In genomic region chr1:20889677-20890403, GRCm38 (mm10) we compare ENCODE assay signal across 8 mouse cellular contexts. TPM values are rescaled to one million over a fixed set of nuclear protein-coding genes. Genes with fewer than 3 reads are reported as not detected.
DNase-seq lines count a peak whose midpoint lies in the region; ATAC-seq and TF ChIP-seq lines count a peak whose summit lies in the region.

No protein-coding gene starts in this region.

- peak; percentile 28 for ATAC-seq in limb, embryonic 13.5 days (ENCODE audit: low FRiP score, low read depth)
- ATAC-seq in stomach, embryonic 16.5 days (ENCODE audit: insufficient read depth, low FRiP score) = no peak

- H3K27me3 ChIP-seq in cerebellum, adult 2 months (ENCODE audit: control insufficient read depth, insufficient read depth, low read length) = no peaks in the 10 kb centered on the region
- no peaks in the 10 kb centered on the region for H3K27me3 ChIP-seq in testis, adult 2 months (ENCODE audit: control insufficient read depth, insufficient read depth, low read length)
- H3K27me3 ChIP-seq in limb, embryonic 13.5 days = no peaks in the 10 kb centered on the region
- H3K27me3 ChIP-seq in stomach, embryonic 16.5 days (ENCODE audit: control insufficient read depth, insufficient read depth, low read length) = no peaks in the 10 kb centered on the region

- peak overlapping the region; percentile 76 for H3K9ac ChIP-seq in limb, embryonic 13.5 days
- peak overlapping the region; percentile 85 for H3K9ac ChIP-seq in stomach, embryonic 16.5 days (ENCODE audit: low read length)

- H3K36me3 ChIP-seq in testis, adult 2 months (ENCODE audit: control insufficient read depth, insufficient read depth, low read length) = no peaks in the 10 kb centered on the region
- H3K36me3 ChIP-seq in limb, embryonic 13.5 days = no peaks in the 10 kb centered on the region
- no peaks in the 10 kb centered on the region for H3K36me3 ChIP-seq in stomach, embryonic 16.5 days (ENCODE audit: control insufficient read depth, insufficient read depth, low read length)

- H3K9me3 ChIP-seq in limb, embryonic 13.5 days = no peaks in the 10 kb centered on the region
- H3K9me3 ChIP-seq in stomach, embryonic 16.5 days (replicated peaks; ENCODE audit: control insufficient read depth, low read length) = no peaks in the 10 kb centered on the region

- TF ChIP-seq POLR2A in cerebellum, adult 2 months (IDR thresholded peaks at IDR 0.05; ENCODE audit: borderline replicate concordance, insufficient read depth, low read length) = no peak
- TF ChIP-seq POLR2A in testis, adult 2 months (IDR thresholded peaks at IDR 0.05; ENCODE audit: control insufficient read depth, low read depth, low read length) = no peak

- H3K4me1 ChIP-seq in cerebellum, adult 2 months (ENCODE audit: control insufficient read depth, insufficient read depth, low read length) = peaks cover 4% of the 10 kb centered on the region; the same call in 1 of the 2 replicates
- peaks cover 2% of the 10 kb centered on the region; the same call in 1 of the 2 replicates for H3K4me1 ChIP-seq in testis, adult 2 months (ENCODE audit: control insufficient read depth, insufficient read depth, low read length)
- peaks cover 14% of the 10 kb centered on the region for H3K4me1 ChIP-seq in limb, embryonic 13.5 days
- peaks cover 12% of the 10 kb centered on the region; the same call in 1 of the 2 replicates for H3K4me1 ChIP-seq in stomach, embryonic 16.5 days (ENCODE audit: control insufficient read depth, insufficient read depth, low read length)

- 12% methylated on average over 16 of the region's 16 CpGs for WGBS in cerebellum, adult 2 months
- 24% methylated on average over 16 of the region's 16 CpGs for WGBS in limb, embryonic 13.5 days
- WGBS in stomach, embryonic 16.5 days = 26% methylated on average over 16 of the region's 16 CpGs

- peak overlapping the region; percentile 88 for H3K4me3 ChIP-seq in cerebellum, adult 2 months (replicated peaks; ENCODE audit: insufficient read depth, low read depth, low read length)
- peak overlapping the region; percentile 70 for H3K4me3 ChIP-seq in testis, adult 2 months (ENCODE audit: control insufficient read depth, low read depth, low read length)
- H3K4me3 ChIP-seq in limb, embryonic 13.5 days = peak overlapping the region; percentile 68
- H3K4me3 ChIP-seq in stomach, embryonic 16.5 days (replicated peaks; ENCODE audit: low read length) = peak overlapping the region; percentile 86

- TF ChIP-seq CTCF in cerebellum, adult 2 months (IDR thresholded peaks at IDR 0.05; ENCODE audit: borderline replicate concordance, insufficient read depth, low read depth, low read length) = no peak
- TF ChIP-seq CTCF in testis, adult 2 months (IDR thresholded peaks at IDR 0.05; ENCODE audit: control insufficient read depth, insufficient read depth, insufficient replicate concordance, low read depth, low read length) = no peak

- no peak for DNase-seq in cerebellum, adult 2 months
- DNase-seq in cerebellum, adult 11 months = no peak
- DNase-seq in testis, postnatal 14 days (ENCODE audit: low spot score) = no peak
- no peak for DNase-seq in layer of hippocampus, postnatal 10 days (ENCODE audit: low spot score in 2 of 2)
- no peak for DNase-seq in urinary bladder, postnatal 10 days (ENCODE audit: low spot score)

- peak overlapping the region; percentile 93 for H3K4me2 ChIP-seq in limb, embryonic 13.5 days (replicated peaks)
- peak overlapping the region; percentile 87 for H3K4me2 ChIP-seq in stomach, embryonic 16.5 days (ENCODE audit: low read depth, low read length)

- H3K27ac ChIP-seq in cerebellum, adult 2 months (ENCODE audit: insufficient read depth, low read length) = peak overlapping the region; percentile 84
- H3K27ac ChIP-seq in testis, adult 2 months (ENCODE audit: control insufficient read depth, insufficient read depth, low read depth, low read length) = no peak overlapping the region
- H3K27ac ChIP-seq in limb, embryonic 13.5 days = peak overlapping the region; percentile 78
- H3K27ac ChIP-seq in stomach, embryonic 16.5 days (ENCODE audit: low read length) = peak overlapping the region; percentile 84

RNA-seq across cellular contexts. Expression of gene Paqr8, which starts 0.6 kb away (rescaled TPM):
- 112 and 134 TPM in 2 replicates for polyA plus RNA-seq in cerebellum, adult 2 months (2012; rRNA removed)
- 31.0 and 35.3 TPM in 2 replicates for polyA plus RNA-seq in testis, adult 2 months (2012; rRNA removed)
- polyA plus RNA-seq in limb, embryonic 13.5 days (2015; fragmentation: Nextera tagmentation; extraction: Ambion mirVana) = 7.5 and 7.8 TPM in 2 replicates
- polyA plus RNA-seq in stomach, embryonic 16.5 days (2015; fragmentation: Nextera tagmentation; extraction: Ambion mirVana) = 14.6 and 19.8 TPM in 2 replicates
- total RNA-seq in layer of hippocampus, postnatal 10 days (2021) = 100 to 1,000 TPM in 1 of 2 experiments, 10 to 100 TPM in 1; 93.1 to 132 TPM
